ENCODE assay signal across 1 mouse cellular context in the genomic region with DNA sequence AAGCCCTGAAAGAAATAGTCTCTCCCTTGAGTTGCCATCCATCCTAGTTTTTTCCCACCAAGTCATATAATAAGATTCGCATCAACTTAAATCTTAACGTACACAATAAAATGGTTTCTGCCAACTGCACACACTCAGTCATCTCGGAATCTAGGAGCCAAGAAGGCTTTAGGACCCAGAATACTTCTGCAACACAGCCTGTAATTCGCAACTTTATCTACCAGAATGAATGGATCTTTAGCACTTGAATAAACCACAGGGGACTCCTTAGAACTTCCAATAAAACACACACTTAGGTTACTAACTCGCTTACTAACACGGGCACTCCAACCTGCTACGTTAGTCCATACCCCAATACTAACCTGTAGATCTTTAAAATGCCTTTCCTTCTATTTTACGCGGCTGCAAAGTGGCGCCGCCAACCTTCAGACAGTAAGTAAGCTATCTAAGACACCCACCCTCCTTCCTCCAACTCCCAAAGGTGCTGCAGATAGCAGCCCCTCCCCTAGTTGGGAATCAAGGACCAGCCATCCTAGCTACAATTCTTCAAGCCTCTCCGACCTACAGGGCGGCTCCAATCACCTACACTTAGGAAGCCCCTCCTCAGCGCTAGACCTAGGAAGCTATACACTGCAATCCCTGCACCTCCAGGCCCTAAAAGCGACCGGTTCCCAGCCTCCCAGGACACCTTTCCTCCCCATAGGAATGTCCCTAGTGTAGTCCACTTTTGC.
TF ChIP-seq lines count a peak whose summit lies in the region.

No protein-coding gene starts in this region.

TF ChIP-seq in ES-E14, 5 proteins besides CTCF, POLR2A, EP300 and RAD21:
- TF ChIP-seq ZNF384 (IDR thresholded peaks at IDR 0.05; ENCODE audit: low read depth, low read length), result no peak
- TF ChIP-seq CHD2 (IDR thresholded peaks at IDR 0.05; ENCODE audit: low read depth, low read length), result no peak
- no peak for TF ChIP-seq HCFC1 (IDR thresholded peaks at IDR 0.05; ENCODE audit: borderline replicate concordance, insufficient read depth, low read length)
- TF ChIP-seq MAFK (IDR thresholded peaks at IDR 0.05; ENCODE audit: insufficient read depth, low read depth, low read length), result no peak
- no peak for TF ChIP-seq ZC3H11A (IDR thresholded peaks at IDR 0.05; ENCODE audit: borderline replicate concordance, low read depth, low read length)
TF ChIP-seq in ES-E14: peak in this region for 0.
